Mouse (Mus musculus) left cerebral cortex, postnatal 25 days (tissue): ENCODE measurements around the gene Slc39a11. TPM values are rescaled to one million over a fixed set of nuclear protein-coding genes. Genes with fewer than 3 reads are reported as not detected.

ENCODE experiments used
- DNase-seq, 2 experiments: peaks; one replicate each; pipeline ENCODE4 v3.0.0; 2022; ENCODE audit warnings: low spot score in 2 of 2, mixed read lengths in 1 of 2
- intact Hi-C: fragments of 180-260 bp; cut with DNase I; formaldehyde crosslinking; loops from one replicate; pipeline ENCODE4 v1.15.1; 2025
- total RNA-seq, 2 experiments: library from RNA; stranded (reverse); gene quantifications; 2 replicates each; pipeline ENCODE4 v1.2.3; 2021

The Slc39a11 gene
- total RNA-seq, 2 experiments from 2014 or later = 11.4 to 13.9 TPM

DNA sequence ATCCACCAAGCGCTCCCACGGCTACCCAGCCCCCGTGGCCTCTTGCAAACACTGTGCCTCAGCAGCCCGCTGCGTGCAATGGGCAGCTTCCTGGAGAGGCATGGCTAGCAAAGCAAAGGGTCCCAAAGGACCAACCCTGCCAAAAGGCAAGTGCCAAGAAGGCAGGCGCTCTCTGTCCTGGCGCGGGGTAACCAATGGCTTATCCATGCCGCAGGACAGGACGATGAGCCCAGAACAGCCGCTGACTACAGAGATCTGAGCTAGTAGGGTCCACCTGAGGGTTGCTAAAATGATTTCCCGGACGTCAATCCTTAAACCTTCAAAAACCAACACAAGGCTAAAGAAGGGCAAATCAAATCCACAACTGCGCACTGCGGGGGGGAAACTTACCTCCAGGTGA lies 449.0 kb downstream of the Slc39a11 start:
- DNase-seq = no peak
- intact Hi-C loops = no loop called here

DNA sequence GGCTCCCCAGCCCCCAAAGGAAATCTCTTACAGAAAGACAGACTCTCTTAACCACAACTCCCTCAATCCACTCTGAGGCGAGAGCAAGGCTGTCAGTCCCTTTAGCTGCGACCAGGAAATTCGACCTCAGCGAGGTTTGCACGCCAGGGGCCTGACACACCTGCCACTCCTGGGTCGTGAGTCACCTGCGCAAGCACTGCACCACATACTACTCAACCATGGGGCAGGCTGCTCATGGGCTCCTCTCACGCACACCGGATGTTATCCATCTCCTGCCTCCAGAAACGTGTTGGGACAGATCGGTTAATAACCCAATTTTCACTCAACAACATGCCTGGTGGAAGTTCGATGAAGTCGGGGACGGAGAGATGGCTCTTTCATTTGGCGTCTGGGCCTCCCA lies 451.3 kb downstream of the Slc39a11 start:
- DNase-seq = no peak
- intact Hi-C loops = no loop called here

DNA sequence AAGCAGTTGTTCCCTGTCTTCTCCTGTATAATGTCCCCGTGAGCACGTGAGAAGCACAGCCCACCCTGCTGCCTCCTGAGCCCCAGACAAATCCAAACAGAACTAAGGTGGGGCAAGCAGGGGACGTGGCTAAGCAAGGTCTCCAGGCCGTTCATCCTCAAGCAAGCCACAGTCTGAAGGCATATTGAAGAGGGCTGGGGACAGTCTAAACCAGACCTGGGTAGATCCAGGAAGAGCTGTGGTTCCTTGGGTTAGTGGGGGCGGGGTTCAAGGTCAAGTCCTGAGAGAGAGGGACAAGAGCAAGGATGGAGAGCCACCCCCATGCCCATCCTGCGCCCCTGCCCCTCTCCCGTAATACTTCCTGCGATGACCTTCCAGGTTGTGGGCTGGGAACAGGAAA lies 452.3 kb downstream of the Slc39a11 start:
- intact Hi-C loops = no loop called here

DNA sequence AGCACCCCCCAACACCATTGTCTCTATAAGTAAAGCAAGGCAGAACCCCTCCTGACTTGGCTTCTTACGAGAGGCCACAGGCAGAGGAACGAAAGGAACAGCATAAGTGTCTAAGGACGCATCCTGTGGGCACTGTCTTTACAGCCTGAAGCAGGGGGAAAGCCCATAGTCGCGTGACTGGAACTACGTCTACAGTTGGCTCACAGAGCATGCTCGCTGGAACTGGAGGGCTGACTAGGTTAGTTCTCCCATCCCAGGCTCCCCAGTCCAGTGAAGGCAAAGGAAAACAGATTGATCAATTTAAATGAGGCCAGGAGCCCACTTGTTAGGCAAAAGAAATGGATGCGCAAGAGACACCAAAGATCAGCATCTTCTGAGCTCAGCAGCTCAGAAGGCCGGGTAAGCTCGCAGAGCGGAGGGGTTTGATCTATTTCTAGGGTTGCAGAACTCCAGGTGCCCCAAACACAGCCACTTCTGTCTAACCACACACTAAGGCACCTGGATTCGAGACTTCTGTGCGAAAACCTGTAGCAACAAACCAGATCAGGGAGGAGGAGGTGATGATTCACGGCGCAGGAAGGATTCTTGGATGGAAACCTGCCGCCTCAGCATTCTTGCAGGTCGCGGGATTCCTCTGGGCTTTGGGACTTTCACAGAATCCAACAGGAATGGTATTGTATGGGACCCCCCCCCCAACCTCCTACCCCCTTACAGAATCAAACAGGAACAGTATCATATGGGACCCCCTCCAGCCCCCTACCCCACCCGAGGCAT lies 453.5 kb downstream of the Slc39a11 start:
- no peak for DNase-seq
- intact Hi-C loops = no loop called here

More for the DNA sequence above, 452.3 kb downstream of the Slc39a11 start:
- no peak for DNase-seq

Other genes with a start within 250 kb of the Slc39a11 start
- gene Sstr2, start 30.7 kb downstream of the Slc39a11 start, total RNA-seq = 10 to 100 TPM; 30.1 to 34.4 TPM
- gene Cog1, start 910 bp downstream of the Slc39a11 start, total RNA-seq = 10 to 100 TPM; 43.7 to 44.0 TPM
- gene Fam104a, start 34.1 kb upstream of the Slc39a11 start, total RNA-seq = 10 to 100 TPM; 27.9 to 28.2 TPM
- gene D11Wsu47e, start 34.3 kb upstream of the Slc39a11 start, total RNA-seq = 10 to 100 TPM; 12.6 to 13.5 TPM
- gene Cpsf4l, start 59.9 kb upstream of the Slc39a11 start, total RNA-seq = under 1 TPM in 1 of 2 experiments, not detected in 1; 0.44 TPM
- gene Cdc42ep4, start 101.8 kb upstream of the Slc39a11 start, total RNA-seq = 10 to 100 TPM; 26.7 to 31.7 TPM